Mouse (Mus musculus) kidney, adult 2 months (tissue): ENCODE results near the gene Helz2.

Experiments used
- CTCF ChIP-seq: fragments of 200-500 bp; conservative IDR thresholded peaks from 2 replicates; pipeline ENCODE4 v1.5.1; 2011; ENCODE audit warnings: low read depth, mild to moderate bottlenecking, control low read depth, low read length, moderate library complexity, mixed read lengths; ENCODE audit not compliant: insufficient read depth, insufficient read length
- POLR2A ChIP-seq: fragments of 200-500 bp; IDR thresholded peaks from one replicate; pipeline ENCODE4 v1.6.1; 2011; ENCODE audit warnings: low read depth, low read length, control low read depth

DNA sequence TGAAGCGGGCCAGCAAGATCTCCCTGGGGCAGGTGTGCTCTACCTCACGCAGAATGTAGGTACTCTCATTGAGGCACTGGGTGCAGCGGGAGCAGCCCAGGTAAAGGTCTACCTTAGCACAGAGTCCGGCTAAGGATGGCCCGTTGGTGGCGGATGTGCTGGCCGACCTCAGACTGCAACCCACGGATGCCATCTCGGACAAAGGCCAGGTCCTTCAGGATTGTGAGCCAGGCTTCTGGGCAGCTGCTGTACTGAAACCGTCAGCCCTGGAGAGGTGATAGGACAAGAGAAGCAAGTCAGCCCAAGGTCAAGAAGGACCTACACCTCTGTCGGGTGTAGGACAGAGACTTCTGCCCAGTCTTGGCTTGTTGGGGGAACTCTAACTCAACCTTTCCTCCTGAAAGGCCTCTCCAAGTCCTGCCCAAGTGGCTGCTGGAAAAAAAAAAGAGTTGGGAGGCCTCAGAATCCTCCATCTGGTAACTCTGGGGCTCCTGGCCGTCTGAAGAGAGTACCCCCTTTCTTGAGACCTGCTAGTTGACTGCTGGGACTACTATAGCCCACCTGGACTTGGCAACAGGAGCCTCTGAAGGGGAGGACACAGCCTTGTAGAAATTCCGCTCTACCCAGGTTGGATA, 904 bp downstream of the Helz2 start:
- TF ChIP-seq CTCF = no peak
- TF ChIP-seq POLR2A = no peak
